Mouse (Mus musculus) left cerebral cortex, adult 8-10 months (tissue): ENCODE measurements around the gene Robo1. TPM values are rescaled to one million over a fixed set of nuclear protein-coding genes. Genes with fewer than 3 reads are reported as not detected.

ENCODE experiments used
- DNase-seq, 2 experiments: peaks; one replicate each; pipeline ENCODE4 v3.0.0; 2022; ENCODE audit warnings: low spot score in 2 of 2
- total RNA-seq, 4 experiments: library from RNA; stranded (reverse); gene quantifications; 2 replicates each; pipeline ENCODE4 v1.2.4; 2022

Gene Robo1
- total RNA-seq, 4 experiments from 2014 or later: 45.4 to 53.5 (median 48.6) TPM

DNA sequence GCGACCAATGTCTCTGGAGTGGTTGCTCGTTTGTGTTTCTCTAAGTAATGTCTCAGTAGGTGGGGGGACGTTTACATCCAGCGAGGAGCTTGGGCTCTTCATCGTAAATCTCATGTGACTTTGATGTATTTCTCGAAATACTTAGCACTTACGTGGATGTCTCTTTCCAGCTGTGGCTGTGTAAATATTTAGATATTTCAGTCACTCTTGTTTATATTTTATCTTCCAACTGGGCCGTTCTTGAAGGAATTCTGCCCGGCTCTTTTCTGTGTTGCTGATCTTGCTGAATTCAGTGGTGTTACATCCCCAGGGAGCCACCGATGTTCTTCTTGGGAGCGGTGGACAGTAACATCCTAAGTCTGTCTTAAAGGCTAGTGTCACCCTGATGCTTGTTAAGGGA is 427.1 kb downstream of the Robo1 start:
- DNase-seq: no peak

DNA sequence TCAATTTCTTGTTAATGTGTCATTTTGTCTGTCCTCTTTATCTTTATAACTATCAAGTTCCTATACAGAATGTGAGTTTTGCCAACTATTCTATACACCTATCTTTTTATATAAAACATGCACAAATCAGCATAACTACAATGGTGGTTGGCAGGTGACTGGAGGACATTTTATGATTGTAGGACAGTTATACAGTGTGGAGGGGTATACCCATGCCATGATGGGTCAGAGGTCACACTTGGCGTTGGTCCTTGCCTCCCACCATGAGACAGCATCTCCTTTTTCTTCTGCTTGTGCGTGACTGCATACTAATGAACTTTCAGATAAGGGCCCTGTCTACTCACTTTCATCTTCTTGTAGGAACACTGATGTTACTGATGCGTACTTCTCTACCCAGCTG is 427.5 kb downstream of the Robo1 start:
- no peak for DNase-seq

DNA sequence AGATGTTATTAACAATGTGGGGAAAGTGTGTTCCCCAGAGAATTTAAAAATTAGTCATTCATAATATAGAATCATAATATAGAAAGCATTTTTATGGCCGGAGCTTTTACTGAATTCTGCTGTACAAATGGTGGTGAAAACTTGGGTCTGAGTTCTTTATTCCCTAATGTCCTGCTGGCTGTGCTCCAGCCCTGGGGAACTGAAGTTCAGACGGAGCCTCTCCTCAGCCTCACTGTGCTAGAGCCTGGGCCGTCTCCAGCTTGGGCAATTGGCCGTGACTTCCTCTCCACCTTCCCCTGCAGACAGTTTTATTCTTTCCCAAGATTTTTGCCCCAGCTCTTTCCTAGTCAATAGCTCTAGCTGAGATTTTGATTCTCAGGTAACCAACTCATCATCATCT is 429.0 kb downstream of the Robo1 start:
- DNase-seq: no peak

DNA sequence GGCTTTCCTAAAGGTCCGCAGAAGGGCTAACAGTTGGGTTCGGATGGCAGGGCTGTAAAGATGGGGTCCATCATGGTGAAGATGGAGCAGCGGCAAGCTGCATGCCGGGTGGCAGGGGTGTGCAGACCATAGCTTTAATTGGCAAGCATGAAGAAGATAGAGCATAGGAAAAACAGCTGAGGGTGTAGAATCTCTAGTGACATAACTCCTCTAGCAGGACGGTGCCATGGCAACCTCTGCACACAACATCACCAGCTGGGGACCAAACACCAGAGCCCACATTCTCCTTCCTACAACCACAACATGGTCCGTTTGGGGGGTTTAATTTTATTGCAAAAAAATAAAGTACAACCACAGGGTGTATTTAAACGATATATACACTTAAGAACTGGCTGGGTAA is 432.1 kb downstream of the Robo1 start:
- no peak for DNase-seq

DNA sequence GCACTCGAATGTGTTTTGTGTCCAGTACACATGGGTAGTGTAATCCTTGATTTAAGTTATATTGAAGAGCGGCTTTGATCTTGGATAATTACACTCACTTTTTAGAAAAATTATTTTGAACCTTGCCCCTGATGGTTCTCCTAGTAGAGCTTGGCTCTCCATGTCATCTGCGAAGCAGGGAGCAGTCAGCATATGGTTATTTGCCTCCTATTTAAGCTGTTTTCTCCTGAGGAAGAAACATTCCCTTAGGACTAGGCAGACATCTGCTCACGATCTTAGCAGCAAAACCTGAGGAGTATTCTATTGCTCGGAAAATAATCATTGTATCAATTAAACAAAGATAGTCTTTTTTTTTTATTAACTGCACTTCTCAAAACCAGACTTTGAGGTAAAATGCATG is 439.6 kb downstream of the Robo1 start:
- no peak for DNase-seq

DNA sequence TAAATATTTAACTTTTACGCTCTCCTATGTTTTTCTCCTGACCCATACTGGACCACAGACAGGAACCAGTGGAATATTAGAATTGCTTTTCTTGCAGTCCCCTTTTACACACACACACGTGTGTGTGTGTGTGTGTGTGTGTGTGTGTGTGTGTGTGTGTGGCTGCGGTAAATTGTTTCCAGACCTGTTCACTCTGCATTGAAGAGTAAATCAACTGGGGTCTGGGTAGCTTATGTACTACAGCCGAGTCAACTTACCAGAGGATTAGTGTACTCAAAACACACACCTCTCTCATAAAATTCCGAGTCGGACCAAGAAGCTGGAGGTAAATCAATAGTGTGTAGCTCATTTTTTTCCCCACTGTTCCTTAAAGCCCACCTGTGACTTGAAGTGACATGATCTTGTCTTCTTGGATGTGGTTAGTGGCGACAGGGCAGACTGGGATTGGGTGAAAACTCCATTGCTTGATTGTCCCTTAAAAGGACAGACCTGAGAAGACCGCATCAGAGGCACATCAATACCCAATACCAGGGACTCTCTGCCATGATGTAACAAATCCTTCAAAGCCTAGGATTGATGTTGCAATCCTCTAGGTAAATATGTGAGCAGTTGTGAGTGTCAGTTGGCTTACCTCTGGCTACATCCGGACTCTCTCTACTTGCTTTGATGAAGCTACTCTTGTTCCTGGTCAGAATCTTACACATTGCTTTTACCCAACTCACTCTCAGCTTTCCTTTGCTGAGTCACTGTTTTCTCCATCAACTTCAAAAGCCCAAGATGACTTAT is 457.2 kb downstream of the Robo1 start:
- no peak for DNase-seq

DNA sequence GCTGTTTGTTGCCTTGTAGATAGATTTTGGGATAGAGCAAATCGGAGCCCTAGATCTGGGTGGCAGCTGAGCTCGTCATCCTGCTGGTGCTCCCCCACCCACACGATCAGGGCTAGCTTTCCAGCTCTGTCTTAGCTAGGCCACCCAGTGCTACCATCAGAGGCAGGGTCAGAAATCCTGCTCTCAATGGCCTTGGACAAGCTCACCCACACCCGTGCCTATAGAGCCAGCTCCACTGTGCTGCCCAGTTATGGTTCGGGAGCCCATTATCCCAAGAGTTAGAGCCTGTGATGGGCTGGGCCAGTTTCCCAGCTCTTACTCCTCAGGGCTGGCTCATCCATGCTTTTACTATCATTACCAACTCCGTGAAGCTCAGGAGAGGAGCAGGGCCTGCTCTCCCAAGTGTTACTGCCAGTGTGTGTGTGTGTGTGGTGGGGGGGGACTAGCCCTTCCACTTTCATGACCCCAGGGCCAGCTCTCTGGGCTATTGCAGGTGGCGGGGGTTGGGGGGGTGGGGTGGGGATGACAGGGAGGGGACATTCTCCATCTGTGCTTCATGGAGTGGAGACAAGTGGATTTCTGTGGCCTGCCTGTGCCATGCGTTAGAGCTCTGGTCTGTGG is 461.2 kb downstream of the Robo1 start:
- DNase-seq: no peak

DNA sequence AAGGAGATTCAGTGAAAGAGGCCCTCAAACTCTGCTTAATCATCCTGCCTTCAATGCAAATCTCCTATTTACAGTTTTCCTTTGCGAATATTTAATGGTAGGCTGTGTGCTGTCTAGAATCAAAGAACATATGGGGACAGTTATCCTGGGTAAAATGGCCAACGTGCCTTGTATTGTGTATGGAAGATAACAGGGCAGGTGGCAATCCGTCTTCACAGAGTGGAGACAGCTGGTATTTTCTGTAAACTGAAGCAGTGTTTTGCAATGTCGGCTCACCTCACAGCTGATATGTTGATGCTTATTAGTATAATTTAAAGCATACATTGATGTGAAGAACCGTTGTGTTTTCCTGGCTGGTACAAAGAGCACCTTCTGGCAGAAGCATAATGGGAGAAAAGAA is 464.2 kb downstream of the Robo1 start:
- no peak for DNase-seq

DNA sequence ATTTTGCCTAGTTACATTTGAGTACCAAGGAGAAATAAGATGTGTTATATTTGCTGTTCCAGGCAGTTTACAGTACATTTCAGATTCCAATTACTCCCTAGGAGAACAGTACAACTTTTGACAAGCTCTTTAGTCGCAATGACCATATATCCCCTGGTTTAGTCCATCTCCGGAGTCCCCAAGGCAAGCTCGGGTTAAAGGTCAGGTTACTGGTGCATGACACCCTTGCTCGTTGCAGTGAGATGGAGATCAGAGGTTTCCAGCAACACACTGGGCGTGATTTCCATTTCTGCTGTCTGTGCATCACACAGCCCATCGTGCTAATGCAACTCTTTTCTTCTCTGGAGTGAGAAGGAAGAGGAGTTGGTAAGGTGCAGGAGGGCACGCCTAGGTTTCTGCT is 464.9 kb downstream of the Robo1 start:
- DNase-seq: no peak

DNA sequence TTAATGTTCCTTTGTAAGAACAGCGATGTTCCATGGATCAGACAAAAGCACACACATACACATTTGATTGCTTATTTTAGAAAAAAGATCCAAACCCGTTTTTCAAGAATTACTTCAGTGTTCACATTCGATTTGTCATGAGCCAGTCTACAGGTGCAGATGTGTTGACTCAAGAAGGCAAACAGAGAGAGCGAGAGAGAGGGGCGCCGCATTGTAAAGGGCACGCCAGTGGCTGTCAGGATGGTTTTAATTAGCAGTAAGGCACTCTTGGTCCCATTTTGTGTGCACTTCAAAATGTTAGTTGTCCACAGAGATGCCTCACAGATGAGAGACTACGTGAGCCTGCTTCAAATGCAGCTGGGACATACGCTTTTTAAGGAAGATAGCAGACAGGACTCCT is 470.4 kb downstream of the Robo1 start:
- no peak for DNase-seq

DNA sequence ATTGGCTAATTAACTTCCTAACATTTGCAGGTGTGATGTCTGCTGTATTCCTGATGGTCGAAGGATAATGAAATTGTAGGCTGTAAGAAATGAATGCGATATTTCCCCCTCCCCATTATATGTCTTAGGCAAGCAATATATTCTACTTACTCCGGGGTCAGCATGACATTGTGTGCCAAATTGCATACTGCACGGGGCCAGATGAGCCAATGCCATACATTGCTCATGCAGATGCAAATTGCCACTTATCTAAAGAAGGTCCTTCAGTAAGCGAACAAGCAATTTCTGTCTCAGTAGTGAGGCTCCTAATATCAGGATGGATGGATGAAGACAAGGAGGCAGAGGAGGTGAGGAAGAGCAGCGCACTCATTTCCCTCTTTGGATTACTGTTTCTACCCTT is 474.1 kb downstream of the Robo1 start:
- DNase-seq: no peak

DNA sequence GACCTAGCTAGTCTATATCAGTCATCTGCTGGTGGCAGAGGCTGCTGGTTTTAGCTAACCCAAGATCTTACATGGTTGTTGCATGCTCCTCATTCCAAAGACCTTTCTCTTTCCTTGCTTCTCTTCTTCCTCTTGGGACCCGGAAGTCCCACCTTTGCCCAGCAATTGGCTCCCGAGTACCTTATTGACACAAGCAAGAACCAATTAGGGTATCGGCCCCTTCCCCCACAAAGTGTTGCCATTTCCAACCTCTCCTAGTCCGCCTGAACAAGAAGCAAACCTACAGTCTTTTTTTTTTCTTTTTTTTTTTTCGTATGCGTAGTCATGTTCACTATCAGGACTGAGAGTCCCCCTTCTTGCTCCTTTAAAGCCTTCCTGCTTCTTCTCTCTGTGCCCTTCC is 478.0 kb downstream of the Robo1 start:
- no peak for DNase-seq

DNA sequence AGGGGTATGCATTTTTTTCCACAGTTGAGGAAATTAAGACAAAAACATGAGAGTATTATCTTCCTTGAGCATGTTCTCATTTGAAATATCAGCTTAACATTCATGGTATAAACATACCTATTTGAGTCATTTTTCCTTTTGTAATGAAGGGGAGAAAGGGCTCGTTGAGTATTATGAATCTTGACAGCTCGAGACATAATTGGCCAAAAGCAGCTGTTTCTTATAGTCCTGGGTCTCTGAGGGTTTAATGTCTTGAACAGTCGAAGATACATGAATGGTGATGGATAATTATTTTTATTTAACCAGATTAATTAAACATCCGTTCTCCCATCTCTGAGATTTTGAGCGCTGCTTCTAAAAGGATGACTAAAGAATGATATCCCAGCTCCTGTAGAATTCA is 478.5 kb downstream of the Robo1 start:
- no peak for DNase-seq

DNA sequence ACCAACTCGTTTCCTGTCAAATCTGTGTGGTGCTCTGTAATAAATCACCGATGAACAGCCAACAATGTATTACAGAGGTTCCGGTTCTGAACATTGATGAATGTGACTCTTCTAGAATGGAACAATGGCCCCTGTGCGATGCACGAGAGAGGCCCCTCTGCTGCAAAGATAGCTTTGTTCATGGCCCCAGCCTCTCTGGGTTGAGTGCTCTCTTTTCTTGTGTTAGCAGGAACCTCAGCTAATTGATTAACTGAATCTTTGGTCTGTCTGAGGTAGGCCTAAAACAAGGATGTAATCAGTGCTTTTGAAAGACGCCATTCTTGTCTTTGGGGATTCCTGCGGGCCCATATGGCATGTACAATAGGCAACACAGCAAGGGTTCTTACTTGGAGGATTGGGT is 479.9 kb downstream of the Robo1 start:
- no peak for DNase-seq

DNA sequence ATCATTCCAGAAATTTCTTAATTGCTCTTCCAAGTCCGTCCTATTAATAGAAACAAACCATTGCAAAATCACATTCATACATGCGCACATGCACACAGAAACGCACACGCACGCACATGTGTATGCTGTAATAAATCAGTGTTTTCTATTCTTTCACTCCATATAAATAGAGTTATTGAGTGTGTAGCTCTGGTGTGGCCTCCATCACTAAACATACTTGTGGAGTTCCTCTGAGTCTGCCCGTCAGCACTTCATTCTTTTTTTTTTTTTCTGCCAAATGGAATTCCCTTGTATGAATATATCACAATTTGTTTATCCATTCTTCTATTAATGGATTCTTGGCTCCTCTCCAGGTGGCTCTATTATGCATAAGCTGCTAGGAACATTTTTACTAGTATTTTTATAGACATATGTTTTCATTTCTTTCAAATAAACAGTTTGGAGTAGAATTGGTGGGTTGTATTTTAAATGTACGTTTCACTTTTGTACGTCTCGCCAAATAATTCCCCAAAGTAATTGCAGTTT is 483.1 kb downstream of the Robo1 start:
- no peak for DNase-seq

DNA sequence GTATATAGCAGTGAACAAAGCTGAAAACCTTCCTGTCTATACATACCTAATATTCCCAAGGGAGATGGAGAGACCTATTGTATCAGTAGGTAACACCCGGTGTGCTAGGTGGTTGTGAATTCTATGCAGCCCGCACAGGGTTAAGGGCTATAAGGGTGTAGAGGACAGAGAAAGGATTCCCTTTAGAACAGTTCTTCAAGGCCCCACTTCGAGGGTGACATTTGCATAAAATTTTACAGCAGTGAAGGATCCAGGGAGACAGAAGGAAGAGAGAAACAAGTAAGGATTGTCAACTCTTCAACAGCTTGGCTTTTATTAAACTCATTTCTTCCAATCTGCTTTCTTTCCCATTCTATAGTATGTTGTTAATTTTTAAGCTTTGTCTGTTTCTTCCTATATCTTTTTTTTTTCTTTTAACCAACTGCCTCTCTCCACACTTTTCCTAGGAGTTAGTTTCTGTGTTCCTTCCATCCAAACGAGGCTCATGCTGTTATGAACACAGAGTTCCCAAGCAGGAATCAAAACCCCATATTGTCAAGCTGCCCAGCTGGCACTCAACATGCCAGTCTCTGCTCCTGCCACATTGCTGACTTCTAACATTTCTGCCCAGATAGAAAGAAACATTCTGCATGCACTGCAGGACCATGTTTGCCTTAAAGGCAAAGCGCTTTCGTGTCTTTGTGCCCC is 486.7 kb downstream of the Robo1 start:
- no peak for DNase-seq

DNA sequence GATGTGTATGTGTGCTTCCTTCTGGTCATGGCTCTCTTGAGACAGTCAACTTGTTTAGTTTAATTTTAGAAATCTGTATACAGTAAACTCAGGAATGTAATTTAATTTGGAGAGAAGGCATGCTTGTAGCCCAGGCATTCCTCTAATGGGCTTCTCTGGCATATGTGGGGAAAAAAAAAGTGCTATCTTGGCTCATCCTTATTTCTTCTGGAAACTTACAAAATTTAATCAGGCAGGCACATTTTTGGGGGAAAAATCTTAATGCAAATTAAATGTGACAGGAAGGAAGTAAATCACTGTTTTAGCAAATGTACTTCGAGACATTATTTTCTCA is 487.2 kb downstream of the Robo1 start:
- DNase-seq: no peak

DNA sequence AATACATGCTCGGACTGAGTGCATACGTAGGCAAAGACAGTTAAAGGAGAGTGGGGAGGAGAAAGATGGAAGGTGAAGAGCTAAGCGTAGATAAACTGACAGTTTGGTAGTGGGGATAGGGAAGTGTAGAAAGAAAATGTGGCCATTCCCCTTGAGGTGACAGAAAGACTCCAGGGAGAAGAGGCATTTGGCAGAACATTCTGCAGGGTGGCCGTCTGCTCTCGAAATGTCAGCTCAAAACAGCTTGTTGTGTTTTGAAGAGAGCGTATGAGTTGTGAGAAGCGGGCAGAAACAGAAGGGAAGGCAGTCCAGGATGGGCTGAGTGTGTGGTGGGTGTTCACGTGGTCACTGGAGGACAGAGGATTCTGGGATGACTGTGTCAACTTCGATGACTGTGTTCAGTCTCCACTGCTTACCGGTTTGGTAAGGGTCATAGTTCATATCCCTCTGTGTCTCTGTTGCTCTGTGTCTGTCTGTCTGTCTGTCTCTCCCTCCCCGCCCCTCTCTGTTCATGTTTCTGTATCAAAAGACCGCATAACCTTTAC is 490.4 kb downstream of the Robo1 start:
- DNase-seq: no peak

DNA sequence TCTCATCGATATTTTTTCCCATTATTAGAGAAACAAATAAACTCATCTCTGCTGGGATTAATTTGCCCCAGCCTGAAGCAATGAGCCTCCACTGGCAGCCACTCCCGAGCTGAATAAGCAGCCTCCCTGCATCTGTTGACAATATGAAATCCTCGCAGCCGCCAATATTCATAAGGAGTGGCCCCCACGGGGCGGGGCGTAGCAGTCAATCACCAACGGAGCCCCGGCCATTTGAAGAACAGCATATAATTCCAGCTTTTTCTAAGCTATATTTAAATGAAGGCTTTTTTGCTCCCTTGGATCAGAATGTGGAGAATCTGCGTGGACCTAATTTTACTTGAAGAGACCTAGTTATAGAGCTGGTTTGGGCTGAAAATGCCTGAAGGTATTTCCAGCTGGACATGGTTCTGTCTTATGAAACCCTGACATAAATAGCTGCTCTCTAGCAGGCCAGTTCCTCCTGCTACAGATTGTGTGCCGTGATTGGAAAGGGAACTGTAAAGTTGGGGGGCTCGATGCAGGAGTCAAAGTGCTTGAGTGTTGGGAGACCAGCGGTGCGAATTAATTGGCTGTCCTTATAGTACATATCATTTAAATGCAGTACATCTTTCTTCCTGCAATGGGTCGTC is 492.1 kb downstream of the Robo1 start:
- no peak for DNase-seq

DNA sequence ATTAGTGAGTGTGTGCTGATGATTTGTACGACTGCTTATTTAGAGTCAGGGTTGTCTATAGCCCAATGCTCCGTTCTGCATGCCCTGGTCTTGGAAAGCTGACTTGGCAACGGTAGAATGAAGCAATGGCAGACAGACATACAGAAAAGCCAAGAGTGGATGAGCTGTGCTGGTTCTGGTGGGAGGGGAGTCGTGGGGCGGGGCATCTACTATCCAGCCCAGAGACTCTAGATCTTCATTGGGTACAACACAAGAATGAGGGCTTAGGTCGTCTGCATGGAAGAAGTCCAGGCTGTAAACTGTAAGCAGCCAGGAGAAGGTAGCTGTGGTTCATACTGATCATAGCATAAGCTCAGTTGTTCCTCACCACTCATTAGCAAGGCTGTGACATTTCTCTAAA is 492.7 kb downstream of the Robo1 start:
- DNase-seq: no peak

DNA sequence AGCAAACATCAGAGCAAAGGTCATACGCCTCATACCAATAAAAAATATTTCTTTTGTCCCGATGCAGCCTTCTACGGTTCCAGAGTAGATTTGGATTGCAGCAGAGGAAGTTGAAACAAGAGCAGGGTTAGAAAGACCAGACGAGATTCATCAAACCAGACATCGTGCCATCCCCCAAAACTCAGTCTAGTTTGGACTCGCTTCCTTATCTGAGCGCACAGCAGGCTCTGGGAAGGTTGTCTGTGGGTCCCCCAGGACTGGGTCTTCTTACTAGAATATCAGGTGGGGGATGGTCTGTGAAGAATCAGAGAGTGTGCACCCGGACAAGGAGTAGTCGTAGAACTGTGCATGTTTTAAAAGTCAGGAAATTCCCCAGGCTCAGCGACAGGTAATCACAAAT is 500.2 kb downstream of the Robo1 start:
- DNase-seq: no peak

DNA sequence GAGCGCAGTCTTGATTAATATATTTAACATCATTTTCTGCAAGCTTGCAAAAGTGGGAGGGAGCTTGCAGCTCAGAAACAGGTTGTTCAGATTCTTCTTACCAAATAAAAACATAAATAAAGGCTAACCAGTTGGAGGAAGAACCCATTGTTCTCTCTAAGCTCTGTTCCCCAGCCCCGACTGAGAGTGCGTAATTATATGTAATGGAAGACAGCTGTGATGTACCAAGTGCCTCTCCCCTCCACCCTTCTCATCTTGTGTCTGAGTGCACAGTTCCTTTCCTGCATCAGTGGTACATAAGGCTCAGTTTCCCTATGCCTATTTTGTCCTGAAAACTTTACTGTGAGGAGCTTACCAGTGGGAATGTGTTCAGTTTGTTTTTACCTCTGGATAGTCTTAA is 502.8 kb downstream of the Robo1 start:
- no peak for DNase-seq
